Mouse (Mus musculus) mesoderm, embryonic 11.5 days (tissue): ENCODE results near the gene Smarca2.
"Not testable (repeated sequence)": the region's sequence is repeated elsewhere in the genome, so short reads cannot be mapped to it uniquely, and the experiment has no call there.

Source experiments
- DNase-seq: peaks from one replicate; pipeline ENCODE4 v3.0.0-alpha.2; 2012; ENCODE audit warnings: low read depth, low spot score

Smarca2 gene

GRCm38 (mm10) chr19:26690516-26690915 lies 85.7 kb downstream of the Smarca2 start:
- no peak for DNase-seq

GRCm38 (mm10) chr19:26697107-26697506 lies 92.3 kb downstream of the Smarca2 start:
- no peak for DNase-seq

- peak; percentile 42 for DNase-seq
Measured at GRCm38 (mm10) chr19:26704545-26705209, 99.8 kb downstream of the Smarca2 start.

GRCm38 (mm10) chr19:26706910-26707309 lies 102.1 kb downstream of the Smarca2 start:
- DNase-seq = no peak

- peak; percentile 28 for DNase-seq
Measured at GRCm38 (mm10) chr19:26709095-26709494, 104.2 kb downstream of the Smarca2 start.

GRCm38 (mm10) chr19:26711268-26711667 lies 106.4 kb downstream of the Smarca2 start:
- peak; percentile 50 for DNase-seq

- DNase-seq = no peak
Measured at GRCm38 (mm10) chr19:26716217-26716616, 111.4 kb downstream of the Smarca2 start.

GRCm38 (mm10) chr19:26718221-26718620 lies 113.4 kb downstream of the Smarca2 start:
- DNase-seq = peak; percentile 53

GRCm38 (mm10) chr19:26719161-26719560 lies 114.3 kb downstream of the Smarca2 start:
- no peak for DNase-seq

- DNase-seq = no peak
Measured at GRCm38 (mm10) chr19:26721741-26722140, 116.9 kb downstream of the Smarca2 start.

GRCm38 (mm10) chr19:26723899-26724298 lies 119.0 kb downstream of the Smarca2 start:
- no peak for DNase-seq

- no peak for DNase-seq
Measured at GRCm38 (mm10) chr19:26724626-26725025, 119.8 kb downstream of the Smarca2 start.

- no peak for DNase-seq
Measured at GRCm38 (mm10) chr19:26727796-26728195, 122.9 kb downstream of the Smarca2 start.

GRCm38 (mm10) chr19:26730486-26730885 lies 125.6 kb downstream of the Smarca2 start:
- no peak for DNase-seq

- no peak for DNase-seq
Measured at GRCm38 (mm10) chr19:26731121-26731520, 126.3 kb downstream of the Smarca2 start.

GRCm38 (mm10) chr19:26731809-26732208 lies 127.0 kb downstream of the Smarca2 start:
- DNase-seq = peak; percentile 50

GRCm38 (mm10) chr19:26733055-26733454 lies 128.2 kb downstream of the Smarca2 start:
- no peak for DNase-seq

- no peak for DNase-seq
Measured at GRCm38 (mm10) chr19:26733546-26734100, 128.8 kb downstream of the Smarca2 start.

GRCm38 (mm10) chr19:26734704-26735109 lies 129.9 kb downstream of the Smarca2 start:
- no peak for DNase-seq

- DNase-seq = not testable (repeated sequence)
Measured at GRCm38 (mm10) chr19:26745021-26745420, 140.2 kb downstream of the Smarca2 start.

GRCm38 (mm10) chr19:26745567-26745966 lies 140.7 kb downstream of the Smarca2 start:
- no peak for DNase-seq

GRCm38 (mm10) chr19:26746290-26746689 lies 141.4 kb downstream of the Smarca2 start:
- DNase-seq = no peak

GRCm38 (mm10) chr19:26746709-26747467 lies 142.0 kb downstream of the Smarca2 start:
- DNase-seq = no peak
